In the genomic region with DNA sequence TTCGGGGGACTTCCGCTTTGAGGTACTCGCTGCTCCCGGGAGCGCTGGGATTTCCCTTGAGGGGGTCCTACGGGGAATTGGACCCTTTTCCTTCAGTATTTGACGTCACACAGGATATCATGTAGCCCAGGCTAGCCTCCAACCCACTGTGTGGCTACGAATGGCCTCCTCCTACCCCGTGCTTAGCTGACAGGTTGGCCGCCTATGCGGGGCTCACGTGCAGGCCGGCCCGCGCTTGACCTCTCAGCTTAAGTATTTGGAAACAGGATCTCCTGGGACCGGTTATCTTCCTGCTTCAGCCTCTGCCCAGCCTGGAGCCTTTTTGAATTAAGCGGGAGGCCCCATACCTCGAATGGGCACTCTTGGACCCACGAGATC, we compare ENCODE assay signal across 8 mouse cellular contexts. TPM values are rescaled to one million over a fixed set of nuclear protein-coding genes. Genes with fewer than 3 reads are reported as not detected.
A peak's percentile ranks its signal among the peaks of the same experiment; 100 is the strongest.
DNase-seq lines count a peak whose midpoint lies in the region; ATAC-seq and TF ChIP-seq lines count a peak whose summit lies in the region.

No protein-coding gene starts in this region.

- H3K27me3 ChIP-seq in lung, embryonic 14.5 days (ENCODE audit: insufficient read depth, low read length): no peaks in the 10 kb centered on the region
- no peaks in the 10 kb centered on the region for H3K27me3 ChIP-seq in embryonic facial prominence, embryonic 14.5 days (replicated peaks; ENCODE audit: control insufficient read depth, insufficient read depth, low read length)
- no peaks in the 10 kb centered on the region for H3K27me3 ChIP-seq in limb, embryonic 11.5 days (ENCODE audit: control insufficient read depth, insufficient read depth, low read length)
- no peaks in the 10 kb centered on the region for H3K27me3 ChIP-seq in neural tube, embryonic 14.5 days (ENCODE audit: control insufficient read depth, insufficient read depth, low read length)

- TF ChIP-seq CTCF in lung, embryonic 14.5 days (IDR thresholded peaks at IDR 0.05; ENCODE audit: low read depth): no peak

- no peak for DNase-seq in lung, embryonic 14.5 days
- DNase-seq in lung, adult 18-20 months: no peak
- DNase-seq in embryonic facial prominence, embryonic 14.5 days (ENCODE audit: low spot score): no peak
- no peak for DNase-seq in limb, embryonic 11.5 days (ENCODE audit: low spot score)
- no peak for DNase-seq in T-cell, adult 2 months (ENCODE audit: low spot score)
- DNase-seq in embryo, embryonic 10.5 days (ENCODE audit: low spot score): no peak
- no peak for DNase-seq in spleen, postnatal 4 days (ENCODE audit: low spot score in 2 of 2)

- peak overlapping the region; percentile 92 for H3K4me2 ChIP-seq in lung, embryonic 14.5 days
- peak overlapping the region; percentile 90 for H3K4me2 ChIP-seq in embryonic facial prominence, embryonic 14.5 days (ENCODE audit: low read depth, low read length)
- peak overlapping the region; percentile 91 for H3K4me2 ChIP-seq in limb, embryonic 11.5 days (ENCODE audit: low read depth, severe bottlenecking)
- H3K4me2 ChIP-seq in neural tube, embryonic 14.5 days (ENCODE audit: low read depth, low read length): peak overlapping the region; percentile 91

- peak; percentile 22; the same call in 1 of the 2 replicates for ATAC-seq in lung, embryonic 14.5 days (ENCODE audit: insufficient read depth)
- ATAC-seq in embryonic facial prominence, embryonic 14.5 days (ENCODE audit: low read depth): 0 out of 2 replicates have a peak, but pooled peaks have one; percentile 5
- peak; percentile 15; the same call in 1 of the 2 replicates for ATAC-seq in limb, embryonic 11.5 days (ENCODE audit: insufficient number of reproducible peaks, low FRiP score, low TSS enrichment, low read depth)
- peak; percentile 22 for ATAC-seq in neural tube, embryonic 14.5 days (ENCODE audit: low read depth)

- H3K4me3 ChIP-seq in lung, embryonic 14.5 days (ENCODE audit: low read depth, low read length): peak overlapping the region; percentile 97
- peak overlapping the region; percentile 99 for H3K4me3 ChIP-seq in embryonic facial prominence, embryonic 14.5 days (ENCODE audit: low read depth, low read length)
- peak overlapping the region; percentile 82 for H3K4me3 ChIP-seq in limb, embryonic 11.5 days (ENCODE audit: low read depth, low read length)
- H3K4me3 ChIP-seq in neural tube, embryonic 14.5 days (ENCODE audit: low read depth, low read length): peak overlapping the region; percentile 93

- H3K27ac ChIP-seq in lung, embryonic 14.5 days (ENCODE audit: low read depth): peak overlapping the region; percentile 84
- H3K27ac ChIP-seq in embryonic facial prominence, embryonic 14.5 days (replicated peaks; ENCODE audit: low read depth, low read length): peak overlapping the region; percentile 83
- peak overlapping the region; percentile 71 for H3K27ac ChIP-seq in limb, embryonic 11.5 days (replicated peaks; ENCODE audit: low read depth, low read length)
- H3K27ac ChIP-seq in neural tube, embryonic 14.5 days (ENCODE audit: low read depth, low read length): peak overlapping the region; percentile 84

- H3K4me1 ChIP-seq in lung, embryonic 14.5 days (ENCODE audit: insufficient read depth): no peaks in the 10 kb centered on the region; the same call in 1 of the 2 replicates
- 0 out of 2 replicates have a peak, but pooled peaks cover 10% of the 10 kb centered on the region for H3K4me1 ChIP-seq in embryonic facial prominence, embryonic 14.5 days (ENCODE audit: control insufficient read depth, insufficient read depth, low read length)
- peaks cover 6% of the 10 kb centered on the region for H3K4me1 ChIP-seq in limb, embryonic 11.5 days (ENCODE audit: control insufficient read depth, insufficient read depth, low read length)
- peaks cover 8% of the 10 kb centered on the region for H3K4me1 ChIP-seq in neural tube, embryonic 14.5 days (ENCODE audit: control insufficient read depth, insufficient read depth, low read length)

- peak overlapping the region; percentile 84 for H3K9ac ChIP-seq in lung, embryonic 14.5 days
- peak overlapping the region; percentile 86 for H3K9ac ChIP-seq in embryonic facial prominence, embryonic 14.5 days (ENCODE audit: low read depth, low read length)
- H3K9ac ChIP-seq in limb, embryonic 11.5 days (ENCODE audit: low read length): peak overlapping the region; percentile 76
- peak overlapping the region; percentile 82 for H3K9ac ChIP-seq in neural tube, embryonic 14.5 days (replicated peaks; ENCODE audit: low read depth, low read length)

- H3K36me3 ChIP-seq in lung, embryonic 14.5 days (ENCODE audit: insufficient read depth): peaks cover 35% of the 10 kb centered on the region
- H3K36me3 ChIP-seq in embryonic facial prominence, embryonic 14.5 days (ENCODE audit: control insufficient read depth, insufficient read depth, low read length): peaks cover 36% of the 10 kb centered on the region
- H3K36me3 ChIP-seq in limb, embryonic 11.5 days (ENCODE audit: control insufficient read depth, insufficient read depth, low read length): peaks cover 17% of the 10 kb centered on the region; the same call in 1 of the 2 replicates
- H3K36me3 ChIP-seq in neural tube, embryonic 14.5 days (ENCODE audit: control insufficient read depth, insufficient read depth, low read length): peaks cover 21% of the 10 kb centered on the region

- WGBS in lung, embryonic 14.5 days: under 1% methylated on average over 19 of the region's 19 CpGs
- 0% methylated on average over 18 of the region's 19 CpGs for WGBS in embryonic facial prominence, embryonic 14.5 days
- 2% methylated on average over 19 of the region's 19 CpGs for WGBS in limb, embryonic 11.5 days
- WGBS in neural tube, embryonic 14.5 days: 1% methylated on average over 19 of the region's 19 CpGs

- no peaks in the 10 kb centered on the region for H3K9me3 ChIP-seq in lung, embryonic 14.5 days (ENCODE audit: low read depth, low read length)
- H3K9me3 ChIP-seq in embryonic facial prominence, embryonic 14.5 days (ENCODE audit: control insufficient read depth, low read length): no peaks in the 10 kb centered on the region
- H3K9me3 ChIP-seq in limb, embryonic 11.5 days (ENCODE audit: control insufficient read depth, low read length): no peaks in the 10 kb centered on the region
- H3K9me3 ChIP-seq in neural tube, embryonic 14.5 days (ENCODE audit: control insufficient read depth, low read length): no peaks in the 10 kb centered on the region

RNA-seq across cellular contexts. Expression of a gene that starts 0.3 kb away (rescaled TPM):
- polyA plus RNA-seq in lung, embryonic 14.5 days (2014; fragmentation: Nextera tagmentation; extraction: Ambion mirVana): 2.8 and 3.8 TPM in 2 replicates
- polyA plus RNA-seq in embryonic facial prominence, embryonic 14.5 days (2014; fragmentation: Nextera tagmentation; extraction: Ambion mirVana): 2.4 and 2.6 TPM in 2 replicates
- polyA plus RNA-seq in limb, embryonic 11.5 days (2014; fragmentation: Nextera tagmentation; extraction: Ambion mirVana): 2.1 and 2.8 TPM in 2 replicates
- polyA plus RNA-seq in neural tube, embryonic 14.5 days (2014; fragmentation: Nextera tagmentation; extraction: Ambion mirVana): 4.3 and 6.3 TPM in 2 replicates

RNA-seq across cellular contexts. Expression of a gene that starts 0.4 kb away (rescaled TPM):
- polyA plus RNA-seq in lung, embryonic 14.5 days (2014; fragmentation: Nextera tagmentation; extraction: Ambion mirVana): 57.5 and 67.0 TPM in 2 replicates
- 61.4 and 67.1 TPM in 2 replicates for polyA plus RNA-seq in embryonic facial prominence, embryonic 14.5 days (2014; fragmentation: Nextera tagmentation; extraction: Ambion mirVana)
- 53.7 and 55.7 TPM in 2 replicates for polyA plus RNA-seq in limb, embryonic 11.5 days (2014; fragmentation: Nextera tagmentation; extraction: Ambion mirVana)
- polyA plus RNA-seq in neural tube, embryonic 14.5 days (2014; fragmentation: Nextera tagmentation; extraction: Ambion mirVana): 61.0 and 68.0 TPM in 2 replicates

RNA-seq across cellular contexts. Expression of a gene that starts 4.2 kb away (rescaled TPM):
- polyA plus RNA-seq in lung, embryonic 14.5 days (2014; fragmentation: Nextera tagmentation; extraction: Ambion mirVana): 1.3 and 1.4 TPM in 2 replicates
- polyA plus RNA-seq in embryonic facial prominence, embryonic 14.5 days (2014; fragmentation: Nextera tagmentation; extraction: Ambion mirVana): 0.77 and 0.88 TPM in 2 replicates
- 0.40 and 1.0 TPM in 2 replicates for polyA plus RNA-seq in limb, embryonic 11.5 days (2014; fragmentation: Nextera tagmentation; extraction: Ambion mirVana)
- polyA plus RNA-seq in neural tube, embryonic 14.5 days (2014; fragmentation: Nextera tagmentation; extraction: Ambion mirVana): 2.0 and 4.4 TPM in 2 replicates

RNA-seq across cellular contexts. Expression of a gene that starts 6.3 kb away (rescaled TPM):
- 109 and 116 TPM in 2 replicates for polyA plus RNA-seq in lung, embryonic 14.5 days (2014; fragmentation: Nextera tagmentation; extraction: Ambion mirVana)
- 69.5 and 90.1 TPM in 2 replicates for polyA plus RNA-seq in embryonic facial prominence, embryonic 14.5 days (2014; fragmentation: Nextera tagmentation; extraction: Ambion mirVana)
- 107 and 119 TPM in 2 replicates for polyA plus RNA-seq in limb, embryonic 11.5 days (2014; fragmentation: Nextera tagmentation; extraction: Ambion mirVana)
- polyA plus RNA-seq in neural tube, embryonic 14.5 days (2014; fragmentation: Nextera tagmentation; extraction: Ambion mirVana): 114 and 125 TPM in 2 replicates

RNA-seq across cellular contexts. Expression of a gene that starts 8.3 kb away (rescaled TPM):
- polyA plus RNA-seq in lung, embryonic 14.5 days (2014; fragmentation: Nextera tagmentation; extraction: Ambion mirVana): 2.8 and 3.3 TPM in 2 replicates
- polyA plus RNA-seq in embryonic facial prominence, embryonic 14.5 days (2014; fragmentation: Nextera tagmentation; extraction: Ambion mirVana): 3.9 and 4.1 TPM in 2 replicates
- 3.4 and 3.5 TPM in 2 replicates for polyA plus RNA-seq in limb, embryonic 11.5 days (2014; fragmentation: Nextera tagmentation; extraction: Ambion mirVana)
- polyA plus RNA-seq in neural tube, embryonic 14.5 days (2014; fragmentation: Nextera tagmentation; extraction: Ambion mirVana): 1.3 and 2.0 TPM in 2 replicates
